Mouse (Mus musculus): ENCODE results near the gene Mroh2b.

Mroh2b gene

DNA sequence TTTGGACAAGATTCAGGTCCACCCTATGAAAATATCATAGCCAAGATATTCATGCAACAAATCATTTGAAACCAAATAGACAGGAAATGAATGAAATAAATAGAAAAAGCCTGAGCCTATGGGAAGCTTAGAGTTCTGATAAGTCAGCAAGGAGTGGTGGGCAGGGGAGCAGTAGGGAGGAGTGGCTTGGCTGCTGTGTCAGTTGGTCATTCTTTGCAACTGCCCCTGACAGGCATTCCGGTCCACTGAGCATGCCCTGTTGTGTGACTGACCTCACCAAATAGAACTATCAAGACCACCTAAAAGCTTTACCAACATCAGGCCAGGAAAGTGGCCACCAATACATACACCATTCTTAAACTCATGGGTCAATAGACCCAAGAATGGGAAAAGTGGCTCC, at the start of gene Mroh2b:
TSS of gene Mroh2b (plus strand) at position 301 of the 400 bp plus-strand sequence.
- no peak for DNase-seq (ENCODE audit: low read depth, low spot score)

DNA sequence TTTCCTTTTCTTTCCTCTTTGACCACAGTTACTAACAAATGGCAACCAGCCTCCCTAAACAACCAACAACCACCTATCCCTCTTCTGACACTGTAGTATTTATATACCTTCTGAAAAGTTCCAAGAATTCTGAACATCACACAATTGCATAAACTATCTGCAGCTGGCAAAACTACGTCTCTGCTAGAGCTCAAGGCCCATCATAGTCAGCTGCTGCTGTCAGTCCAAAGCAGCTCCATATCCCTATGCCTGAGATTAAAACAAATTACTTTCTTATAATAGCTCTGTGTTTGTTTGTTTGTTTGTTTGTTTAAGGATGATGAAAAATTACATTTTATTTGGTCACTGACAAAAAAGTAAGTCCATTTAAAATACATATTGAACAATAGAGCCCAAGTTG, 48.5 kb upstream of the Mroh2b start:
- no peak for DNase-seq (ENCODE audit: low read depth, low spot score)

DNA sequence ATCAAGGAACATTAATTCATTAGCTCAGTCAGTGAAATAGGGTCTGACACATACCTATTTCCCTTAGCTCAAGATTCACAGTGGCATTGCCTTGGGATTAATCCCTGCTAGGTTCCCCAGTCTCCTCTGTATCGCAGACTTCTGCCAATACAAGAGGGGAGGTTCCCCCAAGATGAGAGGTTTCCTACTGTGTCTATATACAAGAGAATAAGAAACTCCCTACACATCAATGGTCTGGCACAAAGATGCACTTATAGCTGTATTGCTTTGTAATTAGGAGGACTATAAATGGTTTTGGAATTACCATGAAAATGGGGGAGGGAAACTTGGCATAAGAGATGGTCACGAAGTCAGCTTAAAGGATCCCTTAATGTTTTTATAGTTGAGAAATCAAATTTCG, 3.6 kb upstream of the Mroh2b start:
- DNase-seq (ENCODE audit: low read depth, low spot score), result no peak

DNA sequence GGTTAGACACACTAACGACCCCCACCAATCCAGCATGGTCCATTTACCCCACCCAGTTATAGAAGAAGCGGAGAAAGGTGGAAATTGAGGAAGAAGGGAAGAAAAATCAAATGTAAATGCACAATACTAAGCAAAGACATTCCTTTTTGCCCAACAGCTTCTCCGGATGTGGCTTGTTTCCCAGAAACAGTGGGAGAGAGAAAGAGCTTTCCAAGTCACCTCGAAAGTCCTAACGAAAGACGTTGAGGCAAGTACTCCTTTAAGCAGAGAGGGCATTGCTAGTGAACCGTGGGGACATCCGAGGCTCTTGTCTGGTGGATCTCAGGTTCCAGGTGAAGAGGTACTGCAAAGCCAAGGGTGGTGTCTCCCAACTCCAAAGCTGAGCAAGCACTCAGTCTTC, 36.2 kb downstream of the Mroh2b start:
- no peak for DNase-seq (ENCODE audit: low read depth, low spot score)

DNA sequence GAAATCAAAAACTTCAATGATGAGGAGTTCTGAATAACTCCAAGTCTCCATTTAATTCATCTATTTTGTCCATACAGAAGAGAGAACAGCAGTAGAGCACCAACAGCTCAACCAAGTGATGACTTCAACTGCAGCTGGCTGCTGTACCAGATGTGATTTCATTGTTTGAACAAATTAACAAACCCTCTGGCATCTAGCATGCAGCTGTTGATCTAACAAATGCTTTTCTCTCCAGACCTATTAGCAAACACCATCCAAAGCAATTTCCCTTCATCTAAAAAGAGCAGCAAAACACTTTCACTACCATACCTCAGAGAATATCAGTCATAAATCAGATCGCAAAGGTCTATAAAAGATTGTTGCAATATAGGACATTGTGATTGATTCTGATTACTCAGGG, 74.8 kb downstream of the Mroh2b start:
- DNase-seq (ENCODE audit: low read depth, low spot score), result no peak

DNA sequence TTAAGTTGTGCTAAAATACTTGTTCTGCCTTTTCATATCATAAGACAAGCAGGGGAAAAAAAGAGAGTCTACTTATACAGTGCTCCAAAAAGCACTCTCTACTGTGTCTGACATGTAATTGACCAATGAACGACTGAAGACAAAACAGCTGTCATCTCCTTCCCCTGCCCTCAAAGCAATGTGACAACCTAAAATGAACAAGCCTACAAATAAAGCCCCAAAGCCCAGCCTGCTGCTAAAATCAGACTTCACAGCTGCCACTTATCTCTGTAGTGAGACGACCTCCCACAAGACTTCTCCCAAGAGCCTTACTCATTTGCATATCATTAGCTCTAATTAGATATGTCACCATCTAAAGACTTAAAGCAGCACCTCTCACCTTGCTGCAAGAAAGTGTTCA, 104.4 kb downstream of the Mroh2b start:
- no peak for DNase-seq (ENCODE audit: low read depth, low spot score)

DNA sequence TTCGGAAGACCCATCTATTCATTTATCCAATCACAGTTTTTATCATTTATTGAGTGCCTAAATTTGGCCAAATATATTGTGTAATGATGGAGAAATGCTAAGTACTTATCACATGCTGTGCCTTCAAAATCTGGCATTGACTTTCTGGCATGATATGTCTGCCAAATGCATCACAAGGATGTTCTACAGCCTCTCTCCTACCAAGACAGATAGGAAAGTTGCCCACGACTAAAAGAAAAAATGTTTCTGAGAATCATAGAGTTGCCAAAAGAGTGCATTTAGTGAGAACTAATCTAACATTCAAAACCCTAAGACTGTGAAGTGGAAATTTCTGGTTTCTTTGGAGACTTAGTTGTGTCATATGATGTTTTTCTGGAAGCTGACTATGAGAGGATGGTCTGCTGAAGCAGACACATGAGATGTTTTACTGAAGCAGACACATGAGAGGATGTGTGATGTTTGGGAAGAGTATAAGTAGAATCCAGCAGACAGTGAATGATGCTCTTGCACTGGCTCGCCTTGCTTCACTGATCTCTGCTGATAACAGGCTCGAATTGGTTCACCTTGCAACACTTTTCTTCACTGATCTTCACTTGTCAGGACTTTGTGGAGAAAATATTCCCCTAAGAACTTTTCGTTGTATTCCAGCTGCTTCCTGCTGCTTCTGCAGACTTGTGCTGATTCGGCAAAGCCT, 105.1 kb downstream of the Mroh2b start:
- DNase-seq (ENCODE audit: low read depth, low spot score), result no peak

DNA sequence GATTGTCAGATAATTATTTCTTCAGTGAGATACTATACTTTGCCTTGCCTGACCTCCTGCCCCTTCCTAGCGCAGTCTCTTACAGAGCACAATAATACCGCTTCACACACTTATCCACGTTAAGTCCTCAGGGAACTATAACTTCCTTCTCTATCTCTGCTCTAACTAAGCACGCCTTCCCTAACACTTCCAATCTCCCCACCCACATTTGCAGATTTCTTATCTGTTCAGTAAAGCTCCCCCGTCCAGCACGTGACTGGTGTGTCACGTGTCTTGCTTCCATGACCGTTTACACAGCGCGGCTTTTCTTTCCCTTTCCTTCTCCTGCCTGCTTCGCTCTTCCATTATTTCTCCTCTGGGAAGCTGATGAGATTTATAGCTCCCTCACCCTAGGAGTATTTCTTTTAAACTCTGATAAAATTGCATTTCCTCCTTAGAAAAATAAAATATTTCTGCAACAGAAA, 111.1 kb downstream of the Mroh2b start:
- DNase-seq (ENCODE audit: low read depth, low spot score), result no peak

Data from retina, postnatal 7 days (tissue).